Mouse (Mus musculus) megakaryocyte progenitor cell, adult 5-6 weeks (primary cell): ENCODE data around the gene Brinp3. TPM values are rescaled to one million over a fixed set of nuclear protein-coding genes. Genes with fewer than 3 reads are reported as not detected.

ENCODE experiments used
- ATAC-seq: replicated peaks from 2 replicates; pipeline ENCODE4 v1.8.0; 2016; ENCODE audit warnings: mild to moderate bottlenecking, moderate TSS enrichment, inconsistent platforms; ENCODE audit not compliant: poor library complexity
- total RNA-seq, 2 experiments: library from RNA; stranded (forward) in 1 of 2; stranded (reverse) in 1 of 2; fragments of 157-497, 149-512 nt in 1 of 2; fragments of 200-1000 nt in 1 of 2; gene quantifications; 2 replicates each; pipeline versions ENCODE4 v1.2.3 to v1.2.4; 2015 to 2017

Brinp3 gene
- total RNA-seq, 2 experiments from 2014 or later = not detected

DNA sequence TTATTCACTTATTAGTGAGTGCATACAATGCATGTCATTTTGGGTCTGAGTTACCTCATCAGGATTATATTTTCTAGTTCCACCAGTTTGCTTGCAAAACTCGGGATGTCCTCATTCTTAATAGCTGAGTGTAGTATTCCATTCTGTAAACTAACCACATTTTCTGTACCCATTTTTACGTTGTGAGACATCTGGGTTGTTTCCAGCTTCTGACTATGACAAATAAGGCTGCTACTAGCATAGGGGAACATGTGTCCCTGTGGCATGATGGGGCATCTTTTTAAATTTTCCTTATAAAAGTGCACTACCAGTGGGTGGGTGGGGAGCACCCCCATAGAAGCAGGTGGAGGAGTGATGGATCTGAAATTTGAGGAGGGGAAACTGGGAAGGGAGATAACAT lies 292.7 kb downstream of the Brinp3 start:
- ATAC-seq = no peak

GRCm38 (mm10) chr1:146792826-146793225 lies 298.3 kb downstream of the Brinp3 start:
- no peak for ATAC-seq

DNA sequence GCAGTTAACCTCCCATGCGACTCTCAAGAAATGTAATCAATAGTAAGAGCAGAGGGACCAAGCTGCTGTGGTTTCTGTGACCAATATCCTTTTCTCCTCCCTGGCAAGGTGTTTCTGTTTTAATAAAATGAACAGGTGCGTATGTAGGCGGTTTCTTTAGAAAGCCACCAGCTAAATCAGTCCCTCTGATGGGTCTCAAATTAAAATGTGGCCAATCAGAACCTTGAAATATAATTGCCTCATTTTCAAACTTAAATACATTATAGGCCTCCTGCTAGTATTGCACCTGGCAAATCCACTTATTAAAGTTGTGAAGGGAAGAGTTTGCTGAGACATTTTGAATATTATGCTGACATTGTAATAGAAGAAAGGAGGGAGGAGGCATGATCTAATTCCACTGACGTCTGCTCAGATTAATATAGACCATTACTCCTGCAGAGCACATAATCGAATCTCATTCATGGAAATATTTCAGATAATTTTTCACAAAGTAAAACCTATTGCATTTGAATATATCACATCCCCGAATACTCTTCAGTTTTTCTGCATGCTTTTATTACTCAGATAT lies 305.5 kb downstream of the Brinp3 start:
- ATAC-seq = no peak

GRCm38 (mm10) chr1:146801821-146802220 lies 307.3 kb downstream of the Brinp3 start:
- ATAC-seq = no peak

GRCm38 (mm10) chr1:146807765-146808164 lies 313.2 kb downstream of the Brinp3 start:
- no peak for ATAC-seq

GRCm38 (mm10) chr1:146833888-146834287 lies 339.3 kb downstream of the Brinp3 start:
- ATAC-seq = no peak

DNA sequence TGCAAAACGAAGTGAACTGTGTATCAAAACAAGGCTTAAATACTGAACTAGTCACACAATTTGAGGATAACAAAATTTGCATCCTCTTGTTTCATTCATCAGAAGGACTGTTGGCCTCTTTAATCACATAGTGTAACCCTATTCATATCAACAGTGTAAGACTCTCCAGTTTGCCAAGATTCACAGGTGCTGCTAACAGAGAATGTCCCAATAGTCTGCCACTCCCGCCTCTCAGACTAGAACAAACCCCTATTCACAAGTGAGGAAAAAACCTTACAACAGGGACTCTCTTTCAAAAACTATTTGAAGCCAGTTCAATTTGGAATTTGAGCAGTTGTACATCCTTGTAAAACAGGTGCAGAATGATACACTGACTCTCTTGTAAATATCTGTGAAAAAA lies 349.5 kb downstream of the Brinp3 start:
- ATAC-seq = no peak

GRCm38 (mm10) chr1:146848892-146849291 lies 354.3 kb downstream of the Brinp3 start:
- ATAC-seq = no peak

DNA sequence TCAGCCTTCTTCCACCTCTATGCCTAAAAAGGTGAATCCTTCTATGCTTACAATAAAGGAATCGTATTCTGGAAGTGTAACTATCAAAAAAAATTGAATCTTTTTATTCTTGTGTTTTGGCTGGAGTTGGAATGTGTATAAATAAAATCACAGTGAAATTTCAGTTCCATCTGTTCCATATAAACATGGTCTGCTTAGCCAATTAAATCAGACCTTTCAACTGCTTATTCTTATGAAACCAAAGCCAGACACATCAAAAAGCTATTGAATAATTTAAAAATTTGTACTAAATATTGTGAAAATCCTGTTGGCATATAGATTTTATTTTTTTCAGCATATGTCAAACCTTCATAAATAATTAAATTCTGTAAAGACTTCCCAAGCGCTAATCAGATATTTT lies 355.6 kb downstream of the Brinp3 start:
- ATAC-seq = no peak

DNA sequence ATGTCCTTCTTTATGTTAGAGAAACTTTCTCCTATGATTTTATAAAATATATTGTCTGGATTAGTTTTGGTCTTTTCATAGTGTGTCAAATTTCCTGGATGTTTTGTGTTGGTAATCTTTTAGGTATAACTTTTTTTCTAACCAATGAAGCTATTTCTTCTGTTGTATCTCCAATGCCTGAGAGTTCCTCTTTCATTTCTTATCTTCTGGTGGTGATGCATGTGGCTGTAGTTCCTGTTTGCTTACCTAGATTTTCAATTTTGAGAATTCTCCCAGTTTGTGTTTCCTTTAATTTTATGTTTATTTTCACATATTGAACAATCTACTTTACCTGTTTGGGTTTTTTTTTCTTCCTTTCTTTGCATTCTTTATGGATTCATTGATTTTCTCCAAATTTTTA lies 404.1 kb downstream of the Brinp3 start:
- ATAC-seq = no peak

DNA sequence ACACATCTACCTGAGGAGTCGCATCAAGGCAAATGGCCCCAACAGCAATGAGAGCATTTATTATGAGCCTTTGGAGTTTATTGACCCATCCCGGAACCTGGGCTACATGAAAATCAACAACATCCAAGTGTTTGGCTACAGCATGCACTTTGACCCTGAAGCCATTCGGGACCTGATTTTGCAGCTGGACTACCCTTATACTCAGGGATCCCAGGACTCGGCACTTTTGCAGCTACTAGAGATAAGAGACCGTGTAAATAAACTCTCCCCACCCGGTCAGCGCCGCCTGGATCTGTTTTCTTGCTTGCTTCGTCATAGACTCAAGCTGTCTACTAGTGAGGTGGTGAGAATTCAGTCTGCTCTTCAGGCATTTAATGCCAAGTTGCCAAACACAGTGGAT lies 407.1 kb downstream of the Brinp3 start:
- ATAC-seq = no peak

- ATAC-seq = no peak
Measured at GRCm38 (mm10) chr1:146939463-146940389, 445.2 kb downstream of the Brinp3 start.
